Mouse (Mus musculus) heart, postnatal 14 days (tissue): ENCODE results near the gene Aven. TPM values are rescaled to one million over a fixed set of nuclear protein-coding genes. Genes with fewer than 3 reads are reported as not detected.

ENCODE experiments used
- DNase-seq, 2 experiments: peaks; one replicate each; pipeline ENCODE4 v3.0.0; 2021 to 2022
- intact Hi-C: fragments of 180-260 bp; cut with DNase I; formaldehyde crosslinking; loops from one replicate; pipeline ENCODE4 v1.15.1; 2025
- total RNA-seq, 2 experiments: library from RNA; stranded (reverse); gene quantifications; 2 replicates each; pipeline ENCODE4 v1.2.3; 2021

Gene Aven
- total RNA-seq, 2 experiments from 2014 or later = 16.9 to 17.1 TPM

GRCm38 (mm10) chr2:112482533-112483333 is 10.0 kb upstream of the Aven start:
- DNase-seq = no peak
- intact Hi-C loops = loop anchor here (5.0 to 10.0 kb wide), 2 partner anchors 218 to 285 kb away; partner anchors contain the start of genes Gm21985, Nop10 and Slc12a6

- no peak for DNase-seq
- intact Hi-C loops = loop anchor here (5.0 to 10.0 kb wide), 2 partner anchors 218 to 286 kb away; partner anchors contain the start of genes Gm21985, Nop10 and Slc12a6
Observed at GRCm38 (mm10) chr2:112483334-112483651, 9.5 kb upstream of the Aven start.

GRCm38 (mm10) chr2:112484886-112485285 is 7.9 kb upstream of the Aven start:
- DNase-seq = peak; percentile 19 to 48
- intact Hi-C loops = loop anchor here (5.0 to 10.0 kb wide), 2 partner anchors 220 to 288 kb away; partner anchors contain the start of genes Gm21985, Nop10 and Slc12a6

- no peak for DNase-seq
- intact Hi-C loops = no loop called here
Observed at GRCm38 (mm10) chr2:112490483-112491196, 2.1 kb upstream of the Aven start.

- no peak for DNase-seq
- intact Hi-C loops = no loop called here
Observed at GRCm38 (mm10) chr2:112491629-112492028, 1.1 kb upstream of the Aven start.

GRCm38 (mm10) chr2:112492431-112492855 is 321 bp upstream of the Aven start:
- peak in 1 of 2 experiments; percentile 14 for DNase-seq
- intact Hi-C loops = no loop called here

GRCm38 (mm10) chr2:112493539-112494260 is 936 bp downstream of the Aven start:
- DNase-seq = no peak
- intact Hi-C loops = no loop called here

- DNase-seq = no peak
- intact Hi-C loops = no loop called here
Observed at GRCm38 (mm10) chr2:112497851-112498250, 5.1 kb downstream of the Aven start.

GRCm38 (mm10) chr2:112501209-112501608 is 8.4 kb downstream of the Aven start:
- DNase-seq = peak; percentile 74 to 82
- intact Hi-C loops = loop anchor here (2.0 to 10.0 kb wide), 3 partner anchors 114 to 731 kb away; no protein-coding TSS in a partner anchor

GRCm38 (mm10) chr2:112503978-112504377 is 11.2 kb downstream of the Aven start:
- DNase-seq = no peak
- intact Hi-C loops = loop anchor here (5.0 to 10.0 kb wide), 2 partner anchors 111 to 728 kb away; no protein-coding TSS in a partner anchor

GRCm38 (mm10) chr2:112506841-112507435 is 14.2 kb downstream of the Aven start:
- intact Hi-C loops = loop anchor here (10.0 kb wide), 1 partner anchor 108 kb away; no protein-coding TSS in a partner anchor
- no peak for DNase-seq

- intact Hi-C loops = loop anchor here (10.0 kb wide), 1 partner anchor 107 kb away; no protein-coding TSS in a partner anchor
- no peak for DNase-seq
Observed at GRCm38 (mm10) chr2:112507444-112507843, 14.7 kb downstream of the Aven start.

GRCm38 (mm10) chr2:112510140-112510539 is 17.4 kb downstream of the Aven start:
- no peak for DNase-seq
- intact Hi-C loops = no loop called here

- no peak for DNase-seq
- intact Hi-C loops = no loop called here
Observed at GRCm38 (mm10) chr2:112513036-112513435, 20.3 kb downstream of the Aven start.

- no peak for DNase-seq
- intact Hi-C loops = no loop called here
Observed at GRCm38 (mm10) chr2:112516728-112517127, 24.0 kb downstream of the Aven start.

GRCm38 (mm10) chr2:112517218-112517617 is 24.5 kb downstream of the Aven start:
- DNase-seq = no peak
- intact Hi-C loops = no loop called here

- intact Hi-C loops = no loop called here
- no peak for DNase-seq
Observed at GRCm38 (mm10) chr2:112518541-112518940, 25.8 kb downstream of the Aven start.

- no peak for DNase-seq
- intact Hi-C loops = no loop called here
Observed at GRCm38 (mm10) chr2:112520526-112521482, 28.0 kb downstream of the Aven start.

GRCm38 (mm10) chr2:112526933-112527332 is 34.2 kb downstream of the Aven start:
- intact Hi-C loops = no loop called here
- no peak for DNase-seq
